Mouse (Mus musculus) forebrain, embryonic 12.5 days (tissue): Measurements from ENCODE around the gene Hsh2d. TPM values are rescaled to one million over a fixed set of nuclear protein-coding genes. Genes with fewer than 3 reads are reported as not detected.

Experiments
- ATAC-seq: fragments of 200-750 bp; cut with Nextera tagmentation; 2 replicates; pipeline ENCODE4 v1.8.0; 2017; ENCODE audit warnings: moderate TSS enrichment; ENCODE audit not compliant: low FRiP score
- H3K27ac ChIP-seq: fragments of 300-500 bp; sonication (generic); 2 replicates; pipeline ENCODE4 v1.5.1; 2016; ENCODE audit warnings: mild to moderate bottlenecking
- H3K27me3 ChIP-seq: fragments of 300-500 bp; sonication (generic); 2 replicates; pipeline ENCODE4 v1.6.1; 2016; ENCODE audit warnings: mild to moderate bottlenecking
- H3K36me3 ChIP-seq: fragments of 300-500 bp; sonication (generic); replicated peaks from 2 replicates; pipeline ENCODE4 v1.6.1; 2016; ENCODE audit warnings: mild to moderate bottlenecking
- H3K4me1 ChIP-seq: fragments of 300-500 bp; sonication (generic); 2 replicates; pipeline ENCODE4 v1.6.1; 2016
- H3K4me2 ChIP-seq: fragments of 300-500 bp; sonication (generic); 2 replicates; pipeline ENCODE4 v1.6.1; 2016; ENCODE audit warnings: mild to moderate bottlenecking, moderate library complexity
- H3K4me3 ChIP-seq: fragments of 300-500 bp; sonication (generic); replicated peaks from 2 replicates; pipeline ENCODE4 v1.5.1; 2016; ENCODE audit warnings: mild to moderate bottlenecking
- H3K9ac ChIP-seq: fragments of 300-500 bp; sonication (generic); 2 replicates; pipeline ENCODE4 v1.6.1; 2016; ENCODE audit warnings: mild to moderate bottlenecking
- H3K9me3 ChIP-seq: fragments of 300-500 bp; sonication (generic); 2 replicates; pipeline ENCODE4 v1.6.1; 2016
- WGBS: fragments of 180-500 bp; shearing (Covaris S2); methylation state at CpG from one replicate; pipeline ENCODE4 v1.1.7; 2016; 5-methylcytosine and 5-hydroxymethylcytosine counted together
- polyA plus RNA-seq: library from polyadenylated mRNA; unstranded; fragments of >200 nt; fragmentation: Nextera tagmentation; extraction: Ambion mirVana; gene quantifications from 2 replicates; pipeline ENCODE4 v1.2.1, GENCODE M21; 2016

Hsh2d gene
- not detected in 2 replicates for polyA plus RNA-seq

- Histone ChIP-seq H3K27me3 (no peaks in the 10 kb centered on the region), H3K4me1 (no peaks in the 10 kb centered on the region), H3K9me3 (no peaks in the 10 kb centered on the region), H3K4me3 (no peak within 1 kb of the TSS), H3K27ac (no peak within 1 kb of the TSS), H3K36me3 (no peaks in the 10 kb centered on the region), H3K9ac (no peak within 1 kb of the TSS), H3K4me2 (no peak within 1 kb of the TSS)
- WGBS: 72% methylated on average over 12 of the region's 12 CpGs
- ATAC-seq: no peak
Observed at GRCm38 (mm10) chr8:72189417-72190214, at the start of gene Hsh2d. Hsh2d (plus strand) TSS chr8:72189638.

DNA sequence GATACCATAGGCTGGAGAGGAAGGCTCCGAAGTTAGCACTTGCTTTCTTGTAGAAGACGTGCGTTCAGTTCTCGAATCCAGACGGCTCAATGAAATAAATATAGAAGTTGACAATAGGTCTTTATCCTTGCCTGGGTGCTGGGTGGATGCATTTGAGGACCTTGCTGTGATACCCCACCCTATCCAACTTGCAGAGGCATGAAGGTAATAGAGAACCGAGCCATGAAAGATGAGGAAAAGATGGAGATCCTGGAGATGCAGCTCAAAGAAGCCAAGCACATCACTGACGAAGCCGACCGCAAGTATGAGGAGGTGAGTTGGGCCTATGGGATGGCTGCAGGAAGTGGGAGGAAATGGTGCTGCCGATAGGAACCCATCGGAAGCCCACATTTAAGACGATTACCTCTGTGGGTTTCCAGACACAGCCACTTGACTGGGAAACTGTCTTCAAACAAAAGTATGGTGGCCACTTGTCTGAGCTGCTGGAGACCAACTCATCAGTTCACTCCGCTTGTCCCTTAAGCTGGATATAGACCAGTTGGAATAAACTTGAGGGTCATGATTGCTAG lies 46.1 kb upstream of the Hsh2d start:
- 95% methylated on average over 13 of the region's 13 CpGs for WGBS
- ATAC-seq: no peak
- peaks cover 94% of the 10 kb centered on the region for H3K36me3 ChIP-seq
- no peak overlapping the region for H3K4me3 ChIP-seq
- H3K9ac ChIP-seq: no peak overlapping the region
- no peaks in the 10 kb centered on the region for H3K4me1 ChIP-seq
- no peak overlapping the region for H3K4me2 ChIP-seq
- no peaks in the 10 kb centered on the region for H3K9me3 ChIP-seq
- no peak overlapping the region for H3K27ac ChIP-seq
- no peaks in the 10 kb centered on the region for H3K27me3 ChIP-seq

DNA sequence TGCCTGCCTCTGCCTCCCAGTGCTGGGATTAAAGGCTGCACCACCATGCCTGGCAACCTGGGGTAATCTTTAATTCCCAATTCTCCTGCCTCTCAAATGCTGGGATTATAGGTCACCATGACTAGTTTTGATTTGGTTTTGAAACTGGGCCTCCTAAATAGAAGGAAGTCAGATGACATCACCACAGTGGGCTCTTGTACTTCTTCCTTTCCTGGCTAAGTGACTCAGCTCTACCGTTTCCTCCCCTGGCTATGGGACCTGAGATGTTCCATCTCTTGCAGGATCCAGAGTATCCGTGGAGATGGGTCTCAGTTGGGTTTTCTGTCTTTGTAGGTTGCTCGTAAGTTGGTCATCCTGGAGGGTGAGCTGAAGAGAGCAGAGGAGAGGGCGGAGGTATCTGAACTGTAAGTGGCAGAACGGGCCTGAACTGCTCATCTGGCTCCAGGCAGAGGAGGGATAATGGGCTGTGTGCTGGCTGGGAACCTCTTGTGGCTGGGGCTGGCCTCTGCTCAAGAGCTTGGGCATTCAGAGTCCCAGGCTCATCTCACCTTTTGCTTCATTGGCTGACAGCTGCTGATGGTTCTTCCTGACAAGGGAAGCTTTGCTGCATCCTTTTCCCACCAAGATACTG lies 45.0 kb upstream of the Hsh2d start:
- Histone ChIP-seq H3K4me3 (no peak overlapping the region), H3K27ac (no peak overlapping the region), H3K9me3 (no peaks in the 10 kb centered on the region), H3K9ac (no peak overlapping the region), H3K36me3 (peaks cover 91% of the 10 kb centered on the region), H3K4me2 (no peak overlapping the region), H3K27me3 (no peaks in the 10 kb centered on the region), H3K4me1 (no peaks in the 10 kb centered on the region)
- ATAC-seq: no peak
- WGBS: 89% methylated on average over 5 of the region's 5 CpGs

- H3K36me3 ChIP-seq: peaks cover 90% of the 10 kb centered on the region
- H3K9ac ChIP-seq: no peak overlapping the region
- 92% methylated on average over 3 of the region's 3 CpGs for WGBS
- H3K27ac ChIP-seq: no peak overlapping the region
- ATAC-seq: no peak
- no peaks in the 10 kb centered on the region for H3K27me3 ChIP-seq
- H3K4me3 ChIP-seq: no peak overlapping the region
- no peaks in the 10 kb centered on the region for H3K9me3 ChIP-seq
- H3K4me2 ChIP-seq: no peak overlapping the region
- no peaks in the 10 kb centered on the region for H3K4me1 ChIP-seq
Observed at GRCm38 (mm10) chr8:72145511-72145910, 43.9 kb upstream of the Hsh2d start.

GRCm38 (mm10) chr8:72146056-72146455 lies 43.4 kb upstream of the Hsh2d start:
- Histone ChIP-seq H3K9me3 (no peaks in the 10 kb centered on the region), H3K4me1 (no peaks in the 10 kb centered on the region), H3K27ac (no peak overlapping the region), H3K9ac (no peak overlapping the region), H3K36me3 (peaks cover 89% of the 10 kb centered on the region), H3K4me2 (no peak overlapping the region), H3K4me3 (no peak overlapping the region), H3K27me3 (no peaks in the 10 kb centered on the region)
- 86% methylated on average over 1 of the region's 1 CpGs for WGBS
- ATAC-seq: no peak

DNA sequence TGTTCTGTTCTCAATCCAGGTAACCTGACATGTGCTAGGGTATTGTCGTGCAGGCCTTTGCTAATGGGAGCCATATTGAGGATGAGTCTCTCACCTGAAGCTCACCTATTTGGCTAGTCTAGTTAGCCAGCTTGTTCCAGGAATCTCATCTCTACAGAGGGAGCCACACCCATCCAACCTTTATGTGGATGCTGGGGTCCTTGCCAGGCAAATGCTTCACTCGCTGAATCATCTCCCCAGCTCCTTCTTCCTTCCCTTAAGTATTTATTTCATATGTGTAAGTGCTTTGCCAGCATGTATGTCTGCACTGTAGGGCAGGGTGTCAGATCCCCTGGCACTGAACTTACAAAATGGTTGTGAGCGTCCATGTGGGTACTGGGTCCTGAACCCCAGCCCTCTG lies 42.9 kb upstream of the Hsh2d start:
- ATAC-seq: no peak
- no peak overlapping the region for H3K4me2 ChIP-seq
- no peak overlapping the region for H3K4me3 ChIP-seq
- H3K36me3 ChIP-seq: peaks cover 89% of the 10 kb centered on the region
- 92% methylated on average over 3 of the region's 3 CpGs for WGBS
- H3K27ac ChIP-seq: no peak overlapping the region
- no peaks in the 10 kb centered on the region for H3K4me1 ChIP-seq
- H3K9me3 ChIP-seq: no peaks in the 10 kb centered on the region
- no peaks in the 10 kb centered on the region for H3K27me3 ChIP-seq
- no peak overlapping the region for H3K9ac ChIP-seq

DNA sequence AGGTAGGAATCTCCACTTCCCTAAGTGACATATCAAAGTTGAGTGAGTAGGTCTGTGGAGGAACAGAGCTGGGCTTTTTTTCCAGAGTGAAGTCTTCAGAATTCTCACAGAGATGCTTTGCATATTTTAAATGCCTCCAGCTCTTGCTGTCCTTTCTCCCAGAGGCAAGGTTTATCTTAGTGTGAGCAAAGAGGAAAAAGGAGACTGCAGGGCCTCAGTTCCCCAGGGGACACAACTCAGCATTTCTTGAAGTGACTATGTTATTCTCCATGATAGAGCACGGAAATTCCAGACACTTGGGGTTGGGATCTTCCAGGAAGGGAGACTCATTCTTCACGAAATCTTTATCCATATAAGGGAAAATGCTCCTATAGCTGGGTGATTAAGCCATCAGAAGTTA lies 42.2 kb upstream of the Hsh2d start:
- no peaks in the 10 kb centered on the region for H3K27me3 ChIP-seq
- 83% methylated on average over 2 of the region's 2 CpGs for WGBS
- H3K9ac ChIP-seq: no peak overlapping the region
- peaks cover 89% of the 10 kb centered on the region for H3K36me3 ChIP-seq
- ATAC-seq: no peak
- no peaks in the 10 kb centered on the region for H3K4me1 ChIP-seq
- no peaks in the 10 kb centered on the region for H3K9me3 ChIP-seq
- no peak overlapping the region for H3K4me2 ChIP-seq
- H3K27ac ChIP-seq: no peak overlapping the region
- H3K4me3 ChIP-seq: no peak overlapping the region

DNA sequence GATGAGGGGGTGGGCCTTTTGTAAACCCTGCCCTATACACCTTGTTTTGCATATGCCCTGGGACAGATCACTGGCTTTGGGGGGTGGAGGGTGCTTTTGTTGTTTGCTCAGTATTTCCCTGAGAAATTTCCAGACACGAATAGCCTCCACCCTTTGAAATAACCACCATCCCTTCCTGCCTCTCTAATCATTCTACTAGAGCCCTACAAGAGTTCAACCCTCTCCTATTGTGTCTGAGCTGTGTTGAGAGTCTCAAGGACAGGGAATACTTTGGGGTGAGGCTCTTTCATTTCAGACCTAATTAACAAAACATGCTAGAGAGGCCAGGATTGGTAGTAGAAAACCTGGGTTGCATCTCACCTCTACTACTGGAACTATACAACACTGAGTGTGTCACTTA lies 40.4 kb upstream of the Hsh2d start:
- 83% methylated on average over 1 of the region's 1 CpGs for WGBS
- no peak overlapping the region for H3K4me2 ChIP-seq
- ATAC-seq: no peak
- H3K9me3 ChIP-seq: no peaks in the 10 kb centered on the region
- no peaks in the 10 kb centered on the region for H3K4me1 ChIP-seq
- no peaks in the 10 kb centered on the region for H3K27me3 ChIP-seq
- no peak overlapping the region for H3K27ac ChIP-seq
- H3K36me3 ChIP-seq: peaks cover 86% of the 10 kb centered on the region
- no peak overlapping the region for H3K4me3 ChIP-seq
- no peak overlapping the region for H3K9ac ChIP-seq

DNA sequence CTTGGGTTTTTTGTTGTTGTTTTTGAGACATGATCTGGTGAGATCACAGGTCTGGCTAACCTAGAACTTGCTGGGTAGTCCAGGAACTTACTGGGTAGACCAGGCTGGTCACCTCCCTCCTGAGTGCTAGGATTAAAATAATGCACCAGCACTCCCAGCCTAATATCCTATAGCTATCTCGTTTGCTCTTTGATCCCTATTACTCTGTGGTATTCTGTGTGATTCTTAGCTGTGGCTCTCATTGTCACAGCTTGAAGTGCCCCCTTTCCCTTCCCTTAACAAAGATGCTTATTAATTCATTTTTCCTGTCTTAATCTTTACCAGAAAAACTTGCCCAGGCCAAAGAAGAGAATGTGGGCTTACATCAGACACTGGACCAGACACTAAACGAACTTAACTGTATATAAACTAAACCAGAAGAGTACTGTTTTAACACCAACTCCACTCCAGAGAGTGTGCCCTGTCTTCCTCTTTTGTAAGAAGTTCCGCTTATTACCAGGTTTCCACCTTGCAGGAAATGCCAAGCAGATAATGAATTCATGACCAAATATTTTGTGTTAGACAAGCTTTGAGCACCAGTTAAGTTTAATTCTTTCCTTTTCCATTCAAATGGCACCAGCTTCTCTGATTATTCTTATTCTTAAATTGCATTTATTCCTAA lies 37.9 kb upstream of the Hsh2d start:
- Histone ChIP-seq H3K4me1 (no peaks in the 10 kb centered on the region), H3K9ac (no peak overlapping the region), H3K9me3 (no peaks in the 10 kb centered on the region), H3K36me3 (peaks cover 70% of the 10 kb centered on the region), H3K27me3 (no peaks in the 10 kb centered on the region), H3K27ac (no peak overlapping the region), H3K4me2 (no peak overlapping the region), H3K4me3 (no peak overlapping the region)
- WGBS: 84% methylated on average over 3 of the region's 3 CpGs
- no peak for ATAC-seq

GRCm38 (mm10) chr8:72153382-72153781 lies 36.1 kb upstream of the Hsh2d start:
- no peak overlapping the region for H3K27ac ChIP-seq
- no peaks in the 10 kb centered on the region for H3K9me3 ChIP-seq
- no peak overlapping the region for H3K9ac ChIP-seq
- H3K27me3 ChIP-seq: no peaks in the 10 kb centered on the region
- ATAC-seq: no peak
- H3K36me3 ChIP-seq: peaks cover 52% of the 10 kb centered on the region
- H3K4me3 ChIP-seq: no peak overlapping the region
- no peak overlapping the region for H3K4me2 ChIP-seq
- no peaks in the 10 kb centered on the region for H3K4me1 ChIP-seq

DNA sequence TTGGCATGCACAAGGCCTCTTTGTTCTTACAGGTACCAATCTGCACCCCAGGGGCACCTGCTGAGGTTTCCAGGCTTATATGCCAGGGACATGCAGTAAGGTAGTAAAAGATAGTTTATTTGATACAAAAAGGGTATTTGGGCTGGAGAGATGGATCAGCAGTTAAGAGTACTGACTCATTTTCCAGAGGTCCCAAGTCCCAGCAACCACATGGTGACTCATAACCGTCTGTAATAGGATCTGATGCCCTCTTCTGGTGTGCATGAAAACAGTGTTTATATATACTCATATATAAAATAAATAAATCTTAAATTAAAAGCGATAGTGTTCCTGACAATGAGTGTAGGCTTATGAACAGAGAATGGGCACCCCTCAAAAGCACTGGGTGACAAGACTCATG lies 31.3 kb upstream of the Hsh2d start:
- no peak for ATAC-seq
- H3K9me3 ChIP-seq: no peaks in the 10 kb centered on the region
- 86% methylated on average over 2 of the region's 2 CpGs for WGBS
- H3K4me3 ChIP-seq: no peak overlapping the region
- no peak overlapping the region for H3K4me2 ChIP-seq
- peaks cover 11% of the 10 kb centered on the region for H3K36me3 ChIP-seq
- H3K4me1 ChIP-seq: peaks cover 17% of the 10 kb centered on the region
- no peaks in the 10 kb centered on the region for H3K27me3 ChIP-seq
- no peak overlapping the region for H3K9ac ChIP-seq
- no peak overlapping the region for H3K27ac ChIP-seq

DNA sequence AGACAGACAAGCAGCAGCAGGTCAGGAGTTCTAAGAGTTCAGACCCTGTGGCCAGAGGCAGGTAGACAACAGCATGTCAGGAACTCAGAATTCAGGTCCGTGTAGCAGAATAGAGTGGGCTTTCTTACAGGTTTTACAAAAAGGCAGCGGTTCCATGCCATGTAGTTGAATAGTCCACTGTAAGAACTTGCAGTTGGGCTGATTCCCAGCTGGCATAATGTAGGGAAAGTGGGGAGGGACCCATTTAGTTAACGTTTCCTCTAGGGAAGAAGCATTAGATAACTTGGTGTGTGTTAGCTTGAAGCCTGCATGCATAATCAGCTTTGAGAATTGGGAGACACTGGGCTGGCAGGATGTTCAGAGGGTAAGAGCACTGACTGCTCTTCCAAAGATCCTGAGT lies 30.7 kb upstream of the Hsh2d start:
- no peaks in the 10 kb centered on the region for H3K9me3 ChIP-seq
- no peak overlapping the region for H3K4me2 ChIP-seq
- ATAC-seq: no peak
- no peak overlapping the region for H3K9ac ChIP-seq
- H3K27me3 ChIP-seq: no peaks in the 10 kb centered on the region
- H3K27ac ChIP-seq: no peak overlapping the region
- whole genome bisulfite sequencing: 85% methylated on average over 3 of the region's 3 CpGs
- 0 out of 2 replicates have a peak, but pooled peaks cover 6% of the 10 kb centered on the region for H3K36me3 ChIP-seq
- no peak overlapping the region for H3K4me3 ChIP-seq
- H3K4me1 ChIP-seq: peaks cover 17% of the 10 kb centered on the region
